Mouse (Mus musculus) urinary bladder, postnatal 4 days (tissue): ENCODE measurements around the gene Actrt2.

ENCODE experiments used
- DNase-seq, 2 experiments: peaks; one replicate each; pipeline ENCODE4 v3.0.0; 2021 to 2022; ENCODE audit warnings: low spot score in 2 of 2

The Actrt2 gene

GRCm38 (mm10) chr4:154683068-154683752 lies 15.5 kb upstream of the Actrt2 start:
- no peak for DNase-seq

GRCm38 (mm10) chr4:154682311-154682710 lies 14.6 kb upstream of the Actrt2 start:
- DNase-seq: no peak

GRCm38 (mm10) chr4:154675441-154676000 lies 7.9 kb upstream of the Actrt2 start:
- no peak for DNase-seq

GRCm38 (mm10) chr4:154674966-154675365 lies 7.3 kb upstream of the Actrt2 start:
- no peak for DNase-seq

GRCm38 (mm10) chr4:154674541-154674940 lies 6.9 kb upstream of the Actrt2 start:
- peak in 1 of 2 experiments; percentile 31 for DNase-seq

- no peak for DNase-seq
Measured at GRCm38 (mm10) chr4:154673986-154674385, 6.3 kb upstream of the Actrt2 start.

GRCm38 (mm10) chr4:154672027-154672426 lies 4.4 kb upstream of the Actrt2 start:
- no peak for DNase-seq

GRCm38 (mm10) chr4:154671232-154671912 lies 3.7 kb upstream of the Actrt2 start:
- DNase-seq: no peak

- no peak for DNase-seq
Measured at GRCm38 (mm10) chr4:154662681-154663215, 4.9 kb downstream of the Actrt2 start.

GRCm38 (mm10) chr4:154661256-154661655 lies 6.4 kb downstream of the Actrt2 start:
- no peak for DNase-seq

GRCm38 (mm10) chr4:154660025-154660424 lies 7.6 kb downstream of the Actrt2 start:
- DNase-seq: no peak

GRCm38 (mm10) chr4:154655134-154655910 lies 12.3 kb downstream of the Actrt2 start:
- DNase-seq: no peak

- no peak for DNase-seq
Measured at GRCm38 (mm10) chr4:154652494-154652893, 15.2 kb downstream of the Actrt2 start.

- DNase-seq: no peak
Measured at GRCm38 (mm10) chr4:154649083-154649747, 18.5 kb downstream of the Actrt2 start.

- no peak for DNase-seq
Measured at GRCm38 (mm10) chr4:154642496-154642895, 25.2 kb downstream of the Actrt2 start.

GRCm38 (mm10) chr4:154641296-154642110 lies 26.2 kb downstream of the Actrt2 start:
- no peak for DNase-seq

GRCm38 (mm10) chr4:154640443-154641295 lies 27.0 kb downstream of the Actrt2 start:
- DNase-seq: no peak

GRCm38 (mm10) chr4:154639591-154640442 lies 27.9 kb downstream of the Actrt2 start:
- no peak for DNase-seq

GRCm38 (mm10) chr4:154639126-154639525 lies 28.5 kb downstream of the Actrt2 start:
- DNase-seq: no peak
